Mouse (Mus musculus) ES-Bruce4 (cell line): ENCODE measurements at regions not wholly inside any gene's neighbourhood (a gene's known extent, or its start where the extent isn't known, plus 50 kb on each side); places are given as distances from the start of the nearest gene placed in this dataset.
A peak's percentile ranks its signal among the peaks of the same experiment; 100 is the strongest.
"Not testable (repeated sequence)": the region's sequence is repeated elsewhere in the genome, so short reads cannot be mapped to it uniquely, and the experiment has no call there.

Source experiments
- H3K27ac ChIP-seq: 2 replicates; pipeline ENCODE4 v1.5.1; 2012; ENCODE audit warnings: low read length, inconsistent platforms; ENCODE audit not compliant: insufficient read depth
- H3K27me3 ChIP-seq: 2 replicates; pipeline ENCODE4 v1.6.1; 2012; ENCODE audit warnings: mild to moderate bottlenecking, low read length, inconsistent platforms; ENCODE audit not compliant: control insufficient read depth, poor library complexity, insufficient read depth, severe bottlenecking
- H3K36me3 ChIP-seq: 2 replicates; pipeline ENCODE4 v1.6.1; 2012; ENCODE audit warnings: inconsistent platforms, mild to moderate bottlenecking, low read length, moderate library complexity; ENCODE audit not compliant: control insufficient read depth, poor library complexity, insufficient read depth, severe bottlenecking
- H3K4me1 ChIP-seq: one replicate; pipeline ENCODE4 v1.8.1; 2011; ENCODE audit warnings: low read length; ENCODE audit not compliant: control insufficient read depth, insufficient read depth
- H3K4me3 ChIP-seq: 2 replicates; pipeline ENCODE4 v1.5.1; 2011; ENCODE audit warnings: low read depth, mild to moderate bottlenecking, low read length
- H3K9ac ChIP-seq: 2 replicates; pipeline ENCODE4 v1.6.1; 2012; ENCODE audit warnings: low read depth, mild to moderate bottlenecking, inconsistent platforms; ENCODE audit not compliant: poor library complexity, severe bottlenecking
- H3K9me3 ChIP-seq: replicated peaks from 2 replicates; pipeline ENCODE4 v1.6.1; 2012; ENCODE audit warnings: mild to moderate bottlenecking, low read length, inconsistent platforms; ENCODE audit not compliant: control insufficient read depth, poor library complexity, insufficient read depth, severe bottlenecking
- CTCF ChIP-seq: IDR thresholded peaks from one replicate; pipeline ENCODE4 v1.8.1; 2011; ENCODE audit warnings: low read depth, low read length
- EP300 ChIP-seq: IDR thresholded peaks from 2 replicates; pipeline ENCODE4 v1.6.1; 2011; ENCODE audit warnings: low read depth, low read length; ENCODE audit not compliant: insufficient read depth
- POLR2A ChIP-seq: IDR thresholded peaks from one replicate; pipeline ENCODE4 v1.8.1; 2011; ENCODE audit warnings: low read length; ENCODE audit not compliant: insufficient read depth

DNA sequence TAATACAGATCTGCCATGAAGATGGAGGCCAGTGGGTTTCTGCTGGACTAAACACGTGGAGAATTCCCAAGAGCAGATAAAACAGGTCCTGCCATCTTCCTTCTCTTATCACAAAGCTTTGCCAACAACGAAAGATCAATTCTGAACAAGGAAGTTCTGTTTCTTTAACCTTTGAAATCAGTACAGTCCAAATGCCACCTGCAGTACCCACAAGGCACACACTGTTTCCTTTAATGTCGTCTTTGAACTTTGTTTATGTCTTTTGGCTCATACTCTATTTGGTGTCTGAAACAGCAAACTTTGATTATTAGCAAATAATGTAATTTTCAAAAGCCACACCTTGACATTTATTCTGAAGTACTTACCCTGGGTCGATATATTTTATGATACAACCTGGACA, 536.5 kb downstream of the Bckdhb start:
- H3K27me3 ChIP-seq, result no peaks in the 10 kb centered on the region
- H3K9me3 ChIP-seq, result no peaks in the 10 kb centered on the region
- H3K4me1 ChIP-seq, result no peaks in the 10 kb centered on the region
- TF ChIP-seq POLR2A (no peak), CTCF (no peak), EP300 (no peak)
- no peak overlapping the region for H3K4me3 ChIP-seq
- no peaks in the 10 kb centered on the region for H3K36me3 ChIP-seq
- no peak overlapping the region for H3K9ac ChIP-seq
- H3K27ac ChIP-seq, result no peak overlapping the region

DNA sequence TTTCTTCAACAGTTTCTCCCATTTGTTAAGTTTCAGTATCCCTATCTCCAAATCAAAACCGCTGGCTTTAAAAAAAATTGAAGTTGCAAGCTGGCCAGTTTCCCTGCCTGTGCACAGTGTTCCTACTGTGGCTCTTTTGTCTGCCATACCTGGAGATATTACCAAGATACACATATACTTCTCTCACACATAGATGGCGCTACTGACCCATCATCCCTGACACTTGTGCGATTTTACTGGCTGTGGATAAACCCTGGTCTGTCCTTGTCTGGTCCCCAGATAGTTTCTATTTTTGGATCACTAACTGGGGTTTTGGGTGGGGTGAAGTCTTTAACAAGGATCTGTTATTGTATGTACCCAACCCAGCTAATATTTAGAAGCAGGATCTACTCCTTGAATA, 541.8 kb downstream of the Bckdhb start:
- Histone ChIP-seq H3K4me1 (no peaks in the 10 kb centered on the region), H3K9ac (no peak overlapping the region), H3K27ac (no peak overlapping the region), H3K27me3 (no peaks in the 10 kb centered on the region), H3K36me3 (no peaks in the 10 kb centered on the region), H3K4me3 (no peak overlapping the region), H3K9me3 (no peaks in the 10 kb centered on the region)
- TF ChIP-seq CTCF, result no peak
- TF ChIP-seq POLR2A, result no peak
- TF ChIP-seq EP300, result no peak

DNA sequence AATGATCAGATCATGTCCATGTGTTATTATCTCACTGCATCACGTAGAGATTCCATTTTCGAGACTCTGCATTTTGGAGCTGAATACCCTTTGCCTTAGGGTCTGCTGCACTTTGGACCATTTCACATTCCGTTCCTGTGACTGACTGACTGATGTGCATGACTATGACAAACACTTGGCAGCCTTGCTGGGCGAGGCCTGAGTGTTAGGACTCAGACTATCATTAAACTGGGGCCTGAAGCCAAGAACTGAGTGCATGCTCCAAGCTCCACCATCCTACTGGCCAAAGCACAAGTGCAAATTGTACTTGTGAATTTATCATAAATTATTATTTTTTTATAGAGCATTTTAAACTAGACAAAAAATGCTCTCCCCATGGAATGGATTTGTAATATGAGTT, 547.8 kb downstream of the Bckdhb start:
- Histone ChIP-seq H3K36me3 (no peaks in the 10 kb centered on the region), H3K27me3 (no peaks in the 10 kb centered on the region), H3K9me3 (no peaks in the 10 kb centered on the region), H3K9ac (no peak overlapping the region), H3K4me3 (no peak overlapping the region), H3K27ac (no peak overlapping the region), H3K4me1 (no peaks in the 10 kb centered on the region)
- TF ChIP-seq POLR2A, result no peak
- no peak for TF ChIP-seq CTCF
- no peak for TF ChIP-seq EP300

DNA sequence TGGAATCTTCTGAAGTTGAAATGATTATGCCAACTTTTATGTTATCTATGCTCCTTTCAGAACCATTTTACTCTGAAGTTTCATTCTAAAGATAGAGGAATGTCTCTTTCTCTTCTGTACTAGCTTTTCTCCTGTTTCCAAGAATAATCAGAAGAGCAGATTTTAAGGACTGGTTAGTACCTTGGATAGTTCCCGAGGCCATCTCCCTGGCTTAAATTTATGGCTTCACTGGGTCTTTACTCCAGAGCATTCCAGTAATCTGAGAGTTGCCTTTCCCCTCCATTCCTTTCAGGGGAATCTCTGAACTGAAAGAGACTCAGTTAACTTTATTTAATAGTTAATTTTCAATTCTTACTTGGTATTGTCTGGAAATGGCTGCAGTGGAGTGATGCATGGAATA, 551.0 kb downstream of the Bckdhb start:
- H3K27me3 ChIP-seq, result no peaks in the 10 kb centered on the region
- H3K27ac ChIP-seq, result no peak overlapping the region
- H3K4me1 ChIP-seq, result no peaks in the 10 kb centered on the region
- H3K9me3 ChIP-seq, result no peaks in the 10 kb centered on the region
- no peaks in the 10 kb centered on the region for H3K36me3 ChIP-seq
- TF ChIP-seq CTCF, result no peak
- TF ChIP-seq EP300, result no peak
- no peak for TF ChIP-seq POLR2A
- H3K4me3 ChIP-seq, result no peak overlapping the region
- no peak overlapping the region for H3K9ac ChIP-seq

DNA sequence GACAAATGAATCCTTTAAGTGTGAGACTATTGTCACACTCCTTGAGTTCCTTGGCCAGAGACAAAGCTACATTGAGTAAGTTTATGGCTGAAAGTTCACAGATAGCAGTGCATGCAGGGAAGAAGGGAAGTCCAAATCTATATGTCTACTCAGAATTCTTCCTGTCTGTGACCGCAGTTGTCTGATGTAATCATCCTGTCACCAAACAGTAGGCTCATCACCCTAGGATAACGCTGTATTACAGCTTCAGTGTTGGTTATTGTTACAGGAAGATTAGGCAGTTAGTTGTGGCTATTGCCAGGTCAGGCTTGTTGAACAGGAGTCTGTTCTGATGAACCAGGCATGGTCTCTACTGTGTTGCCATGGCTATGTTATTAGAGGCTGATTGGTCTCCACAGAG, 574.6 kb downstream of the Bckdhb start:
- no peaks in the 10 kb centered on the region for H3K4me1 ChIP-seq
- peaks cover 4% of the 10 kb centered on the region; the same call in 1 of the 2 replicates for H3K9me3 ChIP-seq
- no peaks in the 10 kb centered on the region for H3K27me3 ChIP-seq
- TF ChIP-seq EP300 (no peak), POLR2A (no peak), CTCF (no peak)
- H3K4me3 ChIP-seq, result no peak overlapping the region
- H3K27ac ChIP-seq, result no peak overlapping the region
- no peaks in the 10 kb centered on the region for H3K36me3 ChIP-seq
- no peak overlapping the region for H3K9ac ChIP-seq

DNA sequence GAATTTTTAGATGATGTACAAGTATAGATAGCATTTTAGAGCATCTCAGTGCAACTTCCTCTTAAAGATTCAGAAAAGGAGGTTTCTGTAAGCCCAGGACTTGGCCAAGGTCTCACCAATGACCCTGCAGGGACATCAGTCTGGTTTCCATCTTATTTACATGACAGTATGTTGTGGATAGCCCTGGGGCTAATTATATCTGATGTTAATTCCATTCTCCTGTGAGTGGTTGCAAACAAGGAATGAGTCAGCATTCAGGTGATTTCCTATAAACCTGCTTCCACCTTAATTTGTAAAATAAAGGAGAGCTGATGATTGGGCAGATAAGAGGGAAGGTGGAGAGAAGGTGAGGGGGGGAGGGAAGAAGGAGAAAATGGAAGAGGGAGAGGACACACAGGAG, 578.0 kb downstream of the Bckdhb start:
- H3K9ac ChIP-seq, H3K27me3 ChIP-seq, H3K4me3 ChIP-seq, H3K9me3 ChIP-seq, H3K4me1 ChIP-seq, H3K36me3 ChIP-seq: not testable (repeated sequence)
- H3K27ac ChIP-seq, result peak overlapping the region; percentile 93

DNA sequence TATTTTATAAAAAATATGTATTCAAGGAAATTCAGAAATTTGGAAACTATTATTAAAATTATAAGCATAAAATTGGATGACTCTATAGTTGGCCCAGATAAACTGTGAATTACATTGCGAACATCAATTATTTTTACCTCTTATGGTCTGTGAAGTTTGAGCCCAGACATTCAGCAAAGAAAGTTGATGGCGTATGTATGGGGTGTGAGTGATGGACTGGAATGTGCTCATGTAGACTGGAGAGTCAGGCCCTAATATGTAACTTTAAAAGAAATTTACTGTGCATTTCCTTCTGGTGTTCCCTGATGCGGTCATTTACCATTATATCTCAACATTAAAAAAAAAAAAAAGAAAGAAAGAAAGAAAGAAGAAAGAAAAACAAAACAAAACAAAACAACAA, 592.1 kb downstream of the Bckdhb start:
- Histone ChIP-seq H3K4me3 (no peak overlapping the region), H3K4me1 (no peaks in the 10 kb centered on the region), H3K9ac (no peak overlapping the region), H3K27ac (no peak overlapping the region), H3K36me3 (no peaks in the 10 kb centered on the region), H3K9me3 (no peaks in the 10 kb centered on the region), H3K27me3 (no peaks in the 10 kb centered on the region)
- TF ChIP-seq CTCF, result no peak
- TF ChIP-seq POLR2A, result no peak
- TF ChIP-seq EP300, result no peak
